Mouse (Mus musculus) hindbrain, embryonic 13.5 days (tissue): Measurements from ENCODE around the gene Nprl3. TPM values are rescaled to one million over a fixed set of nuclear protein-coding genes. Genes with fewer than 3 reads are reported as not detected.

Experiments used
- ATAC-seq: fragments of 200-750 bp; cut with Nextera tagmentation; 2 replicates; pipeline ENCODE4 v1.8.0; 2017; ENCODE audit warnings: moderate TSS enrichment; ENCODE audit not compliant: low FRiP score
- H3K27ac ChIP-seq: fragments of 300-500 bp; sonication (generic); 2 replicates; pipeline ENCODE4 v1.5.1; 2015; ENCODE audit warnings: inconsistent platforms, mild to moderate bottlenecking, moderate library complexity
- H3K27me3 ChIP-seq: fragments of 300-500 bp; sonication (generic); 2 replicates; pipeline ENCODE4 v1.6.1; 2015; ENCODE audit warnings: mild to moderate bottlenecking, inconsistent platforms
- H3K36me3 ChIP-seq: fragments of 300-500 bp; sonication (generic); 2 replicates; pipeline ENCODE4 v1.6.1; 2015; ENCODE audit warnings: mild to moderate bottlenecking, inconsistent platforms
- H3K4me1 ChIP-seq: fragments of 300-500 bp; sonication (generic); replicated peaks from 2 replicates; pipeline ENCODE4 v1.6.1; 2015; ENCODE audit warnings: inconsistent platforms
- H3K4me2 ChIP-seq: fragments of 300-500 bp; sonication (generic); 2 replicates; pipeline ENCODE4 v1.6.1; 2015; ENCODE audit warnings: inconsistent platforms, mild to moderate bottlenecking, moderate library complexity
- H3K4me3 ChIP-seq: fragments of 300-500 bp; sonication (generic); 2 replicates; pipeline ENCODE4 v1.5.1; 2015; ENCODE audit warnings: mild to moderate bottlenecking, inconsistent platforms
- H3K9ac ChIP-seq: fragments of 300-500 bp; sonication (generic); 2 replicates; pipeline ENCODE4 v1.6.1; 2015; ENCODE audit warnings: mild to moderate bottlenecking, inconsistent platforms
- H3K9me3 ChIP-seq: fragments of 300-500 bp; sonication (generic); 2 replicates; pipeline ENCODE4 v1.6.1; 2016; ENCODE audit warnings: inconsistent platforms
- WGBS: fragments of 180-500 bp; shearing (Covaris S2); methylation state at CpG from one replicate; pipeline ENCODE4 v1.1.7; 2015; 5-methylcytosine and 5-hydroxymethylcytosine counted together
- polyA plus RNA-seq: library from polyadenylated mRNA; unstranded; fragments of >200 nt; fragmentation: Nextera tagmentation; extraction: Ambion mirVana; gene quantifications from 2 replicates; pipeline ENCODE4 v1.2.1, GENCODE M21; 2015

The Nprl3 gene
- polyA plus RNA-seq, 1 experiment from 2014 or later, result 43.5 TPM

- no peak overlapping the region for H3K9ac ChIP-seq
- no peaks in the 10 kb centered on the region for H3K4me1 ChIP-seq
- 86% methylated on average over 12 of the region's 12 CpGs for WGBS
- H3K9me3 ChIP-seq, result no peaks in the 10 kb centered on the region
- no peak overlapping the region for H3K27ac ChIP-seq
- H3K36me3 ChIP-seq, result no peaks in the 10 kb centered on the region
- no peak overlapping the region for H3K4me3 ChIP-seq
- ATAC-seq, result no peak
- H3K27me3 ChIP-seq, result peaks cover 29% of the 10 kb centered on the region
- no peak overlapping the region for H3K4me2 ChIP-seq
Measured at GRCm38 (mm10) chr11:32278458-32278957, 11.0 kb upstream of the Nprl3 start.

GRCm38 (mm10) chr11:32277736-32278457 is 10.4 kb upstream of the Nprl3 start:
- no peaks in the 10 kb centered on the region for H3K36me3 ChIP-seq
- no peak overlapping the region for H3K9ac ChIP-seq
- peaks cover 29% of the 10 kb centered on the region for H3K27me3 ChIP-seq
- H3K4me2 ChIP-seq, result no peak overlapping the region
- no peaks in the 10 kb centered on the region for H3K9me3 ChIP-seq
- WGBS, result 77% methylated on average over 21 of the region's 21 CpGs
- H3K4me1 ChIP-seq, result no peaks in the 10 kb centered on the region
- ATAC-seq, result no peak
- H3K4me3 ChIP-seq, result no peak overlapping the region
- no peak overlapping the region for H3K27ac ChIP-seq

- Histone ChIP-seq H3K27me3 (peaks cover 31% of the 10 kb centered on the region), H3K4me2 (no peak within 1 kb of the TSS), H3K9ac (no peak within 1 kb of the TSS), H3K9me3 (no peaks in the 10 kb centered on the region), H3K4me3 (no peak within 1 kb of the TSS), H3K36me3 (no peaks in the 10 kb centered on the region), H3K27ac (no peak within 1 kb of the TSS), H3K4me1 (no peaks in the 10 kb centered on the region)
- 75% methylated on average over 3 of the region's 3 CpGs for whole genome bisulfite sequencing
- ATAC-seq, result no peak
Measured at GRCm38 (mm10) chr11:32276347-32276746, 8.8 kb upstream of the Nprl3 start, which contains the start of gene Hba-x. Hba-x (plus strand) TSS chr11:32276400.

- 56% methylated on average over 4 of the region's 4 CpGs for WGBS
- Histone ChIP-seq H3K36me3 (no peaks in the 10 kb centered on the region), H3K27me3 (peaks cover 14% of the 10 kb centered on the region), H3K4me1 (peaks cover 10% of the 10 kb centered on the region), H3K4me3 (no peak overlapping the region), H3K9me3 (no peaks in the 10 kb centered on the region), H3K4me2 (no peak overlapping the region), H3K9ac (no peak overlapping the region), H3K27ac (no peak overlapping the region)
- no peak for ATAC-seq
Measured at GRCm38 (mm10) chr11:32271178-32271577, 3.7 kb upstream of the Nprl3 start.

DNA sequence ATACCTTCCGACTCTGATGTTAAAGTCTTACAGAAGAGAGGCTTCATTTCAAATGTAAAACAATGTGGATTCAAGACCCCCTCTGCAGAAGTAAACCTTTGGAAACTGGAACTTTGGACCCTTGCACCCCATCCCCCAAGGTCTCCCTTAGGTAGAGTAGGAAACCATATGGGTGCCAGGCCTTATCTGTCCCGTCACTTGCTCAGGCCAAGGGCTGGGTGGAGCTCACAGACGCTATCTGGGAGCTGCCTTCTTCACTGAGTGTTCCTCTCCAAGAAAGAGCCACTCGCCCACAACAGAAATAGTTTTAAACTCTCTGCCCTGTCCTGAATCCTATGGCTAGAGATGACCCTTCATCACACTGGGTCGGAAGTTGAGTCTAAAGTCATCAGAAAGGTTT is 1.4 kb upstream of the Nprl3 start:
- H3K4me1 ChIP-seq, result peaks cover 16% of the 10 kb centered on the region
- H3K9ac ChIP-seq, result no peak overlapping the region
- H3K27me3 ChIP-seq, result peaks cover 9% of the 10 kb centered on the region
- H3K4me3 ChIP-seq, result no peak overlapping the region
- ATAC-seq, result no peak
- H3K36me3 ChIP-seq, result no peaks in the 10 kb centered on the region
- WGBS, result 88% methylated on average over 5 of the region's 5 CpGs
- no peak overlapping the region for H3K4me2 ChIP-seq
- H3K27ac ChIP-seq, result no peak overlapping the region
- no peaks in the 10 kb centered on the region for H3K9me3 ChIP-seq

DNA sequence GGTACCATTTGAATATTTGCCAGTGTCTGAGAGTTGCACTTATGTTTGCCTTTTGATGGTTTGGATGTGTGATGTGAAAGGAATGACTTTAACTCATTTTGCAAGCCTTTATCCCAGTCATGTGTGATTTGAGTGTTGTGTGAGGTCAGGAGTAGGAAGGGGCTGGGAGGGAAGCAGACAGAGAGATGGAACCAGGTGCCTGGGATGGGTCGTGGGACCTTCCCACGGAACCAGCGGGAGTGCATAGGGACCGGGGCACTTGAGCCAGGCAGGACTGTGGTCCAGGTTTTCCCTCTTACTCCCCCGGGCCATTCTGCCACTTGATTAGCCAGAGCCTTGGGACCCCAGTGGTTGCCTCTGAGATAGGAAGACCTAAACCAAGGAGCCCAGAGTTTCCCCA is 457 bp upstream of the Nprl3 start:
- Histone ChIP-seq H3K9ac (peak overlapping the region; percentile 97), H3K4me1 (peaks cover 16% of the 10 kb centered on the region), H3K4me2 (peak overlapping the region; percentile 62), H3K27ac (peak overlapping the region; percentile 97), H3K36me3 (no peaks in the 10 kb centered on the region), H3K27me3 (peaks cover 9% of the 10 kb centered on the region), H3K4me3 (peak overlapping the region; percentile 78), H3K9me3 (no peaks in the 10 kb centered on the region)
- 29% methylated on average over 5 of the region's 5 CpGs for WGBS
- peak; percentile 30; the same call in 1 of the 2 replicates for ATAC-seq

- H3K27ac ChIP-seq, result peak overlapping the region; percentile 97
- peak; percentile 3; the same call in 1 of the 2 replicates for ATAC-seq
- 31% methylated on average over 6 of the region's 6 CpGs for WGBS
Measured at GRCm38 (mm10) chr11:32266776-32267175, 731 bp downstream of the Nprl3 start.

GRCm38 (mm10) chr11:32266194-32266593 is 1.3 kb downstream of the Nprl3 start:
- H3K27me3 ChIP-seq, result peaks cover 5% of the 10 kb centered on the region; the same call in 1 of the 2 replicates
- WGBS, result 95% methylated on average over 6 of the region's 6 CpGs
- H3K36me3 ChIP-seq, result peaks cover 6% of the 10 kb centered on the region
- peaks cover 16% of the 10 kb centered on the region for H3K4me1 ChIP-seq
- peak overlapping the region; percentile 10; the same call in 1 of the 2 replicates for H3K4me2 ChIP-seq
- no peak for ATAC-seq
- no peak overlapping the region for H3K4me3 ChIP-seq
- H3K27ac ChIP-seq, result no peak overlapping the region
- no peaks in the 10 kb centered on the region for H3K9me3 ChIP-seq
- no peak overlapping the region for H3K9ac ChIP-seq

More at GRCm38 (mm10) chr11:32266776-32267175, 731 bp downstream of the Nprl3 start:
- Histone ChIP-seq H3K4me1 (peaks cover 16% of the 10 kb centered on the region), H3K4me2 (peak overlapping the region; percentile 62), H3K9ac (peak overlapping the region; percentile 97), H3K27me3 (peaks cover 9% of the 10 kb centered on the region), H3K36me3 (peaks cover 6% of the 10 kb centered on the region), H3K4me3 (peak overlapping the region; percentile 78), H3K9me3 (no peaks in the 10 kb centered on the region)

- H3K4me1 ChIP-seq, result peaks cover 16% of the 10 kb centered on the region
- H3K27me3 ChIP-seq, result no peaks in the 10 kb centered on the region
- no peak for ATAC-seq
- H3K9ac ChIP-seq, result no peak overlapping the region
- H3K4me2 ChIP-seq, result no peak overlapping the region
- peaks cover 8% of the 10 kb centered on the region for H3K36me3 ChIP-seq
- H3K27ac ChIP-seq, result no peak overlapping the region; the same call in 1 of the 2 replicates
- H3K9me3 ChIP-seq, result no peaks in the 10 kb centered on the region
- WGBS, result 96% methylated on average over 3 of the region's 3 CpGs
- H3K4me3 ChIP-seq, result no peak overlapping the region
Measured at GRCm38 (mm10) chr11:32265117-32265738, 2.3 kb downstream of the Nprl3 start.

GRCm38 (mm10) chr11:32262674-32263415 is 4.7 kb downstream of the Nprl3 start:
- no peak for ATAC-seq
- H3K9ac ChIP-seq, result peak overlapping the region; percentile 35; the same call in 1 of the 2 replicates
- H3K27ac ChIP-seq, result no peak overlapping the region
- WGBS, result 87% methylated on average over 10 of the region's 10 CpGs
- H3K36me3 ChIP-seq, result peaks cover 13% of the 10 kb centered on the region
- no peak overlapping the region for H3K4me3 ChIP-seq
- peaks cover 12% of the 10 kb centered on the region for H3K4me1 ChIP-seq
- no peaks in the 10 kb centered on the region for H3K9me3 ChIP-seq
- no peak overlapping the region for H3K4me2 ChIP-seq
- H3K27me3 ChIP-seq, result no peaks in the 10 kb centered on the region

- no peak overlapping the region for H3K4me3 ChIP-seq
- no peak overlapping the region for H3K27ac ChIP-seq
- no peak for ATAC-seq
- H3K27me3 ChIP-seq, result no peaks in the 10 kb centered on the region
- H3K4me1 ChIP-seq, result no peaks in the 10 kb centered on the region
- no peak overlapping the region; the same call in 1 of the 2 replicates for H3K9ac ChIP-seq
- no peaks in the 10 kb centered on the region for H3K9me3 ChIP-seq
- WGBS, result 91% methylated on average over 3 of the region's 3 CpGs
- H3K36me3 ChIP-seq, result peaks cover 48% of the 10 kb centered on the region
- H3K4me2 ChIP-seq, result no peak overlapping the region
Measured at GRCm38 (mm10) chr11:32256566-32256965, 10.9 kb downstream of the Nprl3 start.

GRCm38 (mm10) chr11:32256146-32256545 is 11.4 kb downstream of the Nprl3 start:
- Histone ChIP-seq H3K9me3 (no peaks in the 10 kb centered on the region), H3K27ac (no peak overlapping the region), H3K4me2 (no peak overlapping the region), H3K4me3 (no peak overlapping the region), H3K9ac (peak overlapping the region; percentile 13; the same call in 1 of the 2 replicates), H3K36me3 (peaks cover 52% of the 10 kb centered on the region), H3K27me3 (no peaks in the 10 kb centered on the region), H3K4me1 (no peaks in the 10 kb centered on the region)
- no peak for ATAC-seq
- WGBS, result 100% methylated on average over 1 of the region's 1 CpGs
